Mouse (Mus musculus) brain, embryonic 14.5 days (tissue): ENCODE measurements around the gene Ednrb.

Experiments
- CTCF ChIP-seq: fragments of 200-500 bp; IDR thresholded peaks from 2 replicates; pipeline ENCODE4 v1.5.1; 2012; ENCODE audit warnings: inconsistent platforms, mild to moderate bottlenecking, moderate library complexity, borderline replicate concordance; ENCODE audit not compliant: insufficient read depth, insufficient read length; ENCODE audit errors: extremely low read depth
- POLR2A ChIP-seq: fragments of 200-500 bp; IDR thresholded peaks from 2 replicates; pipeline ENCODE4 v1.6.1; 2012; ENCODE audit warnings: mild to moderate bottlenecking, inconsistent platforms, borderline replicate concordance; ENCODE audit not compliant: poor library complexity, insufficient read depth, insufficient read length, severe bottlenecking; ENCODE audit errors: extremely low read depth

GRCm38 (mm10) chr14:103842896-103843295, 1.3 kb downstream of the Ednrb start:
- TF ChIP-seq CTCF, result no peak
- no peak for TF ChIP-seq POLR2A
